In the genomic region with DNA sequence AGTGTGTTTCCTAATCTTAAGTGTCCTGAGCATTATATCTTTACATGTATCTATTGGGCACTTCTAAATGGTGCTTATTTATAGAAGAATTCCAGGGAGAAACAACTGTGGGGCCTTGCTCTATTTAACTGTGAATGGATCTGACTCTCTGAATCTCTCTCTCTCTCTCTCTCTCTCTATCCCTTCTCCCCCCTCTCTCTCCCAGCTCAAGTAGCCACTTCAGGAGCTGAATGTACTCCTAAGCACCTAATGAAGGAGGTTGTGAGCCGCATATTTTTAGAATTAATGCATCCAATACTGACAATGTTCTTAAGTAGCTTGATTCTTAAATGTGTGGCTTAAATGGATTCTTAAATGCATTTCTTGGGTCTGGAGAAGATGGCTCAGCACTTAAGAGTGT, we compare ENCODE assay signal across 20 mouse cellular contexts. TPM values are rescaled to one million over a fixed set of nuclear protein-coding genes. Genes with fewer than 3 reads are reported as not detected.
"Had no signal": no experiment of that assay in that cellular context is flagged by ENCODE, and none has a peak within 500 bp of the region (broad histone marks: within the 10 kb centered on the region; RNA-seq: fewer than 3 reads in every experiment).

No protein-coding gene starts in this region.

- H3K27me3 ChIP-seq: heart, embryonic 12.5 days; heart, embryonic 15.5 days; hindbrain, embryonic 15.5 days; kidney, embryonic 15.5 days; limb, embryonic 13.5 days had no signal

- H3K9me3 ChIP-seq: heart, embryonic 10.5 days; heart, embryonic 12.5 days; heart, embryonic 15.5 days; hindbrain, embryonic 13.5 days; hindbrain, embryonic 15.5 days; kidney, embryonic 15.5 days; limb, embryonic 13.5 days had no signal

- H3K36me3 ChIP-seq: heart, embryonic 10.5 days; heart, embryonic 12.5 days; heart, embryonic 15.5 days; hindbrain, embryonic 13.5 days; hindbrain, embryonic 15.5 days; kidney, embryonic 15.5 days; limb, embryonic 13.5 days had no signal

- H3K4me2 ChIP-seq: hindbrain, embryonic 13.5 days; hindbrain, embryonic 15.5 days; kidney, embryonic 15.5 days; limb, embryonic 13.5 days had no signal

- H3K4me1 ChIP-seq: kidney, embryonic 15.5 days had no signal

- DNase-seq: forebrain, postnatal 0 days; gastrocnemius, postnatal 36 days; layer of hippocampus, adult 9-11 months; layer of hippocampus, postnatal 36 days; left cerebral cortex, postnatal 4 days had no signal

- H3K4me3 ChIP-seq: heart, adult 2 months; heart, embryonic 10.5 days; heart, embryonic 12.5 days; heart, embryonic 15.5 days; hindbrain, embryonic 13.5 days; hindbrain, embryonic 15.5 days; kidney, embryonic 15.5 days; limb, embryonic 13.5 days had no signal

- H3K27ac ChIP-seq: heart, adult 2 months; heart, embryonic 10.5 days; hindbrain, embryonic 13.5 days; hindbrain, embryonic 15.5 days; hindbrain, postnatal 0 days; kidney, embryonic 15.5 days; kidney, postnatal 0 days had no signal

- ATAC-seq: forebrain, postnatal 0 days; hindbrain, postnatal 0 days; intestine, embryonic 16.5 days had no signal

- H3K9ac ChIP-seq: forebrain, postnatal 0 days; heart, embryonic 12.5 days; heart, embryonic 15.5 days; hindbrain, embryonic 13.5 days; hindbrain, embryonic 15.5 days; kidney, embryonic 15.5 days; limb, embryonic 13.5 days had no signal

RNA-seq across cellular contexts. Expression of a gene that starts 24.2 kb away (rescaled TPM):
- polyA plus RNA-seq: gonadal fat pad, adult 2 months; heart, adult 2 months; kidney, adult 2 months; large intestine, adult 2 months; limb, embryonic 11.5 days had no signal
